Mouse (Mus musculus) spleen, embryonic (tissue): ENCODE measurements at regions not wholly inside any gene's neighbourhood (a gene's known extent, or its start where the extent isn't known, plus 50 kb on each side); places are given as distances from the start of the nearest gene placed in this dataset.
"Not testable (repeated sequence)": the region's sequence is repeated elsewhere in the genome, so short reads cannot be mapped to it uniquely, and the experiment has no call there.

Experiments
- CTCF ChIA-PET: fragments of 350-600 bp; sonication (Branson Sonifier 250); formaldehyde crosslinking; loops from one replicate; lab custom pipeline; 2022; lab: Charles Lee

- CTCF ChIA-PET, result no interaction called here
Measured at GRCm38 (mm10) chr10:103910098-103910497, 232.7 kb upstream of the Gm21293 start.

GRCm38 (mm10) chr10:103958183-103958582 lies 184.6 kb upstream of the Gm21293 start:
- CTCF ChIA-PET, result no interaction called here

GRCm38 (mm10) chr10:103976059-103976458 lies 166.7 kb upstream of the Gm21293 start:
- CTCF ChIA-PET, result no interaction called here

GRCm38 (mm10) chr10:103984287-103984956 lies 158.4 kb upstream of the Gm21293 start:
- CTCF ChIA-PET, result no interaction called here

- CTCF ChIA-PET, result no interaction called here
Measured at GRCm38 (mm10) chr10:104019540-104019939, 123.2 kb upstream of the Gm21293 start.

- CTCF ChIA-PET, result no interaction called here
Measured at GRCm38 (mm10) chr10:104021593-104021992, 121.2 kb upstream of the Gm21293 start.

GRCm38 (mm10) chr10:104028162-104028561 lies 114.6 kb upstream of the Gm21293 start:
- CTCF ChIA-PET, result no interaction called here

GRCm38 (mm10) chr10:104032771-104033170 lies 110.0 kb upstream of the Gm21293 start:
- CTCF ChIA-PET, result no interaction called here

GRCm38 (mm10) chr10:104041729-104042386 lies 100.9 kb upstream of the Gm21293 start:
- CTCF ChIA-PET, result not testable (repeated sequence)

GRCm38 (mm10) chr10:104042387-104042775 lies 100.4 kb upstream of the Gm21293 start:
- CTCF ChIA-PET, result no interaction called here

- CTCF ChIA-PET, result no interaction called here
Measured at GRCm38 (mm10) chr10:104043569-104043968, 99.2 kb upstream of the Gm21293 start.
